Mouse (Mus musculus) heart, adult 2 months (tissue): ENCODE measurements around the gene Sh2d4b.

Experiments used
- CTCF ChIP-seq: fragments of 200-600 bp; IDR thresholded peaks from 2 replicates; pipeline ENCODE4 v1.8.1; 2022; ENCODE audit warnings: antibody characterized with exemption, mild to moderate bottlenecking, moderate library complexity
- EP300 ChIP-seq: fragments of 200-500 bp; IDR thresholded peaks from 2 replicates; pipeline ENCODE4 v1.6.1; 2011; ENCODE audit warnings: low read depth, low read length, control low read depth; ENCODE audit not compliant: insufficient read depth
- POLR2A ChIP-seq: fragments of 200-500 bp; IDR thresholded peaks from 2 replicates; pipeline ENCODE4 v1.6.1; 2011; ENCODE audit warnings: mild to moderate bottlenecking, low read depth, low read length, control low read depth; ENCODE audit not compliant: insufficient read depth

DNA sequence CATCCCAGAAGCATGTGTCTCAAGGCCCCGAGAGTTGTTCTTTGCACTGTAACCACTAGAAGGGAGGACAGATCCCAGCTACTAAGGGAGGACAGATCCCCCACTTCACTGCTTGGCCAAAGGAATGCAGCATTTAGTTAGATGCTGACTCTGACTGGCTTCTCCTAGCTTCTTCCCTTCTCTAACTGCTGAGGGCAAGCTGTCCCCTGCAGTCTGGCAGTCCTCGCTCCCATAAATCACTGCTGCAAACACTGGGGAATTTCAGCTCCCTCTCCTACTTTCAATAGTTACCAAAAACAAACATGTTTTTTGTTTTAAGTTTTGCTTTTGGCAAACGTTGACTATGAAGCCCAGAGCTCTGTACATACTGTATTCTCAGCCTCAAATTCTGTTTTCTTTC, 22.5 kb downstream of the Sh2d4b start:
- no peak for TF ChIP-seq CTCF
- TF ChIP-seq EP300, result no peak
- no peak for TF ChIP-seq POLR2A
